Mouse (Mus musculus): ENCODE measurements around the gene Abcg1.

GRCm38 (mm10) chr17:31144040-31145037, 86.9 kb downstream of the Abcg1 start, which contains the start of gene Tff2:
- TF ChIP-seq CTCF (IDR thresholded peaks at IDR 0.05; ENCODE audit: control insufficient read depth, insufficient read depth, insufficient replicate concordance, low read depth, low read length) = no peak
- TF ChIP-seq POLR2A (IDR thresholded peaks at IDR 0.05; ENCODE audit: control insufficient read depth, low read depth, low read length) = no peak

All from testis, adult 2 months (tissue).